Mouse (Mus musculus): ENCODE measurements around the gene Cmas. TPM values are rescaled to one million over a fixed set of nuclear protein-coding genes. Genes with fewer than 3 reads are reported as not detected.

Gene Cmas
- 100 and 105 TPM in 2 replicates for polyA plus RNA-seq (2016; fragmentation: Nextera tagmentation; extraction: Ambion mirVana)

GRCm38 (mm10) chr6:142756507-142757333, at the start of gene Cmas:
Cmas (plus strand) TSS chr6:142756686.
- Histone ChIP-seq H3K4me3 (peak within 1 kb of the TSS; percentile 93), H3K27me3 (ENCODE audit: insufficient read depth, poor library complexity, severe bottlenecking) (peaks cover 6% of the 10 kb centered on the region; the same call in 1 of the 2 replicates), H3K4me1 (peaks cover 28% of the 10 kb centered on the region), H3K36me3 (peaks cover 19% of the 10 kb centered on the region), H3K9me3 (no peaks in the 10 kb centered on the region), H3K27ac (peak within 1 kb of the TSS; percentile 96)
- DNase-seq (ENCODE audit: low spot score), result peak; percentile 94
- WGBS, result 1% methylated on average over 68 of the region's 68 CpGs

GRCm38 (mm10) chr6:142706688-142707087, 49.8 kb upstream of the Cmas start:
- 85% methylated on average over 3 of the region's 3 CpGs for WGBS

GRCm38 (mm10) chr6:142708369-142708768, 48.1 kb upstream of the Cmas start:
- WGBS, result 64% methylated on average over 6 of the region's 6 CpGs
- DNase-seq (ENCODE audit: low spot score), result no peak

More at GRCm38 (mm10) chr6:142706688-142707087, 49.8 kb upstream of the Cmas start:
- no peak overlapping the region for H3K4me3 ChIP-seq
- H3K27ac ChIP-seq, result no peak overlapping the region
- no peaks in the 10 kb centered on the region for H3K27me3 ChIP-seq (ENCODE audit: insufficient read depth, poor library complexity, severe bottlenecking)
- DNase-seq (ENCODE audit: low spot score), result no peak
- no peaks in the 10 kb centered on the region for H3K36me3 ChIP-seq
- H3K9me3 ChIP-seq, result peaks cover 3% of the 10 kb centered on the region; the same call in 1 of the 2 replicates
- H3K4me1 ChIP-seq, result peaks cover 11% of the 10 kb centered on the region

GRCm38 (mm10) chr6:142710690-142711089, 45.8 kb upstream of the Cmas start:
- 74% methylated on average over 6 of the region's 6 CpGs for WGBS
- H3K27ac ChIP-seq, result no peak overlapping the region

More at GRCm38 (mm10) chr6:142708369-142708768, 48.1 kb upstream of the Cmas start:
- H3K9me3 ChIP-seq, result peaks cover 3% of the 10 kb centered on the region; the same call in 1 of the 2 replicates
- no peak overlapping the region for H3K27ac ChIP-seq
- no peak overlapping the region for H3K4me3 ChIP-seq
- H3K36me3 ChIP-seq, result no peaks in the 10 kb centered on the region
- H3K27me3 ChIP-seq (ENCODE audit: insufficient read depth, poor library complexity, severe bottlenecking), result no peaks in the 10 kb centered on the region
- peaks cover 4% of the 10 kb centered on the region; the same call in 1 of the 2 replicates for H3K4me1 ChIP-seq

GRCm38 (mm10) chr6:142711106-142711505, 45.4 kb upstream of the Cmas start:
- no peaks in the 10 kb centered on the region; the same call in 1 of the 2 replicates for H3K4me1 ChIP-seq
- H3K27ac ChIP-seq, result 0 out of 2 replicates have a peak overlapping the region, but pooled peaks have one; percentile 36

More at GRCm38 (mm10) chr6:142710690-142711089, 45.8 kb upstream of the Cmas start:
- no peak for DNase-seq (ENCODE audit: low spot score)
- Histone ChIP-seq H3K27me3 (ENCODE audit: insufficient read depth, poor library complexity, severe bottlenecking) (no peaks in the 10 kb centered on the region), H3K4me1 (no peaks in the 10 kb centered on the region; the same call in 1 of the 2 replicates), H3K4me3 (no peak overlapping the region), H3K9me3 (peaks cover 3% of the 10 kb centered on the region; the same call in 1 of the 2 replicates), H3K36me3 (no peaks in the 10 kb centered on the region)

GRCm38 (mm10) chr6:142715026-142715425, 41.5 kb upstream of the Cmas start:
- WGBS, result 62% methylated on average over 8 of the region's 8 CpGs
- Histone ChIP-seq H3K36me3 (no peaks in the 10 kb centered on the region), H3K27me3 (ENCODE audit: insufficient read depth, poor library complexity, severe bottlenecking) (no peaks in the 10 kb centered on the region), H3K4me1 (no peaks in the 10 kb centered on the region; the same call in 1 of the 2 replicates), H3K9me3 (no peaks in the 10 kb centered on the region), H3K4me3 (no peak overlapping the region), H3K27ac (no peak overlapping the region)
- no peak for DNase-seq (ENCODE audit: low spot score)

More at GRCm38 (mm10) chr6:142711106-142711505, 45.4 kb upstream of the Cmas start:
- Histone ChIP-seq H3K27me3 (ENCODE audit: insufficient read depth, poor library complexity, severe bottlenecking) (no peaks in the 10 kb centered on the region), H3K9me3 (peaks cover 3% of the 10 kb centered on the region; the same call in 1 of the 2 replicates), H3K36me3 (no peaks in the 10 kb centered on the region), H3K4me3 (no peak overlapping the region)
- DNase-seq (ENCODE audit: low spot score), result no peak
- WGBS, result 57% methylated on average over 4 of the region's 4 CpGs

GRCm38 (mm10) chr6:142717186-142717585, 39.3 kb upstream of the Cmas start:
- Histone ChIP-seq H3K4me3 (no peak overlapping the region), H3K27ac (no peak overlapping the region), H3K27me3 (ENCODE audit: insufficient read depth, poor library complexity, severe bottlenecking) (no peaks in the 10 kb centered on the region), H3K4me1 (no peaks in the 10 kb centered on the region; the same call in 1 of the 2 replicates), H3K9me3 (no peaks in the 10 kb centered on the region), H3K36me3 (no peaks in the 10 kb centered on the region)
- DNase-seq (ENCODE audit: low spot score), result no peak
- 83% methylated on average over 4 of the region's 4 CpGs for WGBS

- H3K27ac ChIP-seq, result no peak overlapping the region
- 0 out of 2 replicates have a peak, but pooled peaks cover 2% of the 10 kb centered on the region for H3K36me3 ChIP-seq
- 0 out of 2 replicates have a peak, but pooled peaks cover 4% of the 10 kb centered on the region for H3K9me3 ChIP-seq
- H3K27me3 ChIP-seq (ENCODE audit: insufficient read depth, poor library complexity, severe bottlenecking), result no peaks in the 10 kb centered on the region
- no peak for DNase-seq (ENCODE audit: low spot score)
- no peak overlapping the region for H3K4me3 ChIP-seq
- H3K4me1 ChIP-seq, result no peaks in the 10 kb centered on the region
- 77% methylated on average over 7 of the region's 7 CpGs for WGBS
These were observed 38.3 kb upstream of the Cmas start for GRCm38 (mm10) chr6:142718167-142718566.

- H3K9me3 ChIP-seq, result 0 out of 2 replicates have a peak, but pooled peaks cover 4% of the 10 kb centered on the region
- H3K4me1 ChIP-seq, result no peaks in the 10 kb centered on the region
- H3K27ac ChIP-seq, result peak overlapping the region; percentile 52; the same call in 1 of the 2 replicates
- 0 out of 2 replicates have a peak, but pooled peaks cover 2% of the 10 kb centered on the region for H3K36me3 ChIP-seq
- H3K27me3 ChIP-seq (ENCODE audit: insufficient read depth, poor library complexity, severe bottlenecking), result no peaks in the 10 kb centered on the region
- DNase-seq (ENCODE audit: low spot score), result no peak
- H3K4me3 ChIP-seq, result no peak overlapping the region
- WGBS, result 55% methylated on average over 6 of the region's 6 CpGs
These were observed 35.8 kb upstream of the Cmas start for GRCm38 (mm10) chr6:142720641-142721040.

GRCm38 (mm10) chr6:142721731-142722130, 34.8 kb upstream of the Cmas start:
- 0 out of 2 replicates have a peak, but pooled peaks cover 4% of the 10 kb centered on the region for H3K9me3 ChIP-seq
- no peak overlapping the region for H3K4me3 ChIP-seq
- no peak overlapping the region for H3K27ac ChIP-seq
- H3K4me1 ChIP-seq, result no peaks in the 10 kb centered on the region
- no peak for DNase-seq (ENCODE audit: low spot score)
- H3K36me3 ChIP-seq, result 0 out of 2 replicates have a peak, but pooled peaks cover 2% of the 10 kb centered on the region
- H3K27me3 ChIP-seq (ENCODE audit: insufficient read depth, poor library complexity, severe bottlenecking), result no peaks in the 10 kb centered on the region
- WGBS, result 83% methylated on average over 8 of the region's 8 CpGs

- DNase-seq (ENCODE audit: low spot score), result no peak
- no peaks in the 10 kb centered on the region for H3K4me1 ChIP-seq
These were observed 30.5 kb upstream of the Cmas start for GRCm38 (mm10) chr6:142726032-142726431.

GRCm38 (mm10) chr6:142732567-142733290, 23.8 kb upstream of the Cmas start:
- WGBS, result 71% methylated on average over 14 of the region's 14 CpGs
- Histone ChIP-seq H3K27me3 (ENCODE audit: insufficient read depth, poor library complexity, severe bottlenecking) (peaks cover 4% of the 10 kb centered on the region; the same call in 1 of the 2 replicates), H3K27ac (no peak overlapping the region), H3K36me3 (no peaks in the 10 kb centered on the region), H3K4me1 (peaks cover 5% of the 10 kb centered on the region), H3K4me3 (no peak overlapping the region), H3K9me3 (no peaks in the 10 kb centered on the region)
- no peak for DNase-seq (ENCODE audit: low spot score)

More at GRCm38 (mm10) chr6:142726032-142726431, 30.5 kb upstream of the Cmas start:
- Histone ChIP-seq H3K4me3 (no peak overlapping the region), H3K27ac (no peak overlapping the region), H3K36me3 (0 out of 2 replicates have a peak, but pooled peaks cover 2% of the 10 kb centered on the region), H3K9me3 (0 out of 2 replicates have a peak, but pooled peaks cover 4% of the 10 kb centered on the region), H3K27me3 (ENCODE audit: insufficient read depth, poor library complexity, severe bottlenecking) (no peaks in the 10 kb centered on the region)
- WGBS, result 77% methylated on average over 4 of the region's 4 CpGs
